Mouse (Mus musculus): Measurements from ENCODE around the gene Gramd4. TPM values are rescaled to one million over a fixed set of nuclear protein-coding genes. Genes with fewer than 3 reads are reported as not detected.
"Not testable (repeated sequence)": the region's sequence is repeated elsewhere in the genome, so short reads cannot be mapped to it uniquely, and the experiment has no call there.

Gene Gramd4
- polyA plus RNA-seq, 1 experiment from 2014 or later: 12.1 TPM

GRCm38 (mm10) chr15:86146922-86147321 lies 89.4 kb downstream of the Gramd4 start:
- 93% methylated on average over 8 of the region's 8 CpGs for WGBS

GRCm38 (mm10) chr15:86150593-86150992 lies 93.1 kb downstream of the Gramd4 start:
- Histone ChIP-seq H3K4me3 (replicated peaks; ENCODE audit: low read length) (no peak overlapping the region), H3K9me3 (replicated peaks; ENCODE audit: control insufficient read depth, low read length) (no peaks in the 10 kb centered on the region), H3K36me3 (ENCODE audit: control insufficient read depth, insufficient read depth, low read length) (peaks cover 6% of the 10 kb centered on the region; the same call in 1 of the 2 replicates), H3K27ac (ENCODE audit: low read length) (no peak overlapping the region), H3K27me3 (ENCODE audit: control insufficient read depth, insufficient read depth, low read length) (no peaks in the 10 kb centered on the region), H3K4me1 (ENCODE audit: control insufficient read depth, insufficient read depth, low read length) (no peaks in the 10 kb centered on the region), H3K9ac (ENCODE audit: low read length) (no peak overlapping the region), H3K4me2 (ENCODE audit: low read depth, low read length) (no peak overlapping the region)
- no peak for ATAC-seq (ENCODE audit: insufficient read depth, low FRiP score)
- WGBS: 78% methylated on average over 4 of the region's 4 CpGs

More at GRCm38 (mm10) chr15:86146922-86147321, 89.4 kb downstream of the Gramd4 start:
- no peaks in the 10 kb centered on the region for H3K27me3 ChIP-seq (ENCODE audit: control insufficient read depth, insufficient read depth, low read length)
- H3K4me3 ChIP-seq (replicated peaks; ENCODE audit: low read length): no peak overlapping the region
- no peak overlapping the region for H3K27ac ChIP-seq (ENCODE audit: low read length)
- no peak overlapping the region for H3K9ac ChIP-seq (ENCODE audit: low read length)
- H3K4me2 ChIP-seq (ENCODE audit: low read depth, low read length): no peak overlapping the region
- peaks cover 4% of the 10 kb centered on the region; the same call in 1 of the 2 replicates for H3K36me3 ChIP-seq (ENCODE audit: control insufficient read depth, insufficient read depth, low read length)
- no peaks in the 10 kb centered on the region for H3K9me3 ChIP-seq (replicated peaks; ENCODE audit: control insufficient read depth, low read length)
- ATAC-seq (ENCODE audit: insufficient read depth, low FRiP score): peak; percentile 45; the same call in 1 of the 2 replicates
- no peaks in the 10 kb centered on the region for H3K4me1 ChIP-seq (ENCODE audit: control insufficient read depth, insufficient read depth, low read length)

- Histone ChIP-seq H3K4me1 (ENCODE audit: control insufficient read depth, insufficient read depth, low read length) (no peaks in the 10 kb centered on the region), H3K4me2 (ENCODE audit: low read depth, low read length) (no peak overlapping the region), H3K27ac (ENCODE audit: low read length) (no peak overlapping the region), H3K9ac (ENCODE audit: low read length) (no peak overlapping the region), H3K36me3 (ENCODE audit: control insufficient read depth, insufficient read depth, low read length) (peaks cover 6% of the 10 kb centered on the region; the same call in 1 of the 2 replicates), H3K4me3 (replicated peaks; ENCODE audit: low read length) (no peak overlapping the region), H3K27me3 (ENCODE audit: control insufficient read depth, insufficient read depth, low read length) (no peaks in the 10 kb centered on the region), H3K9me3 (replicated peaks; ENCODE audit: control insufficient read depth, low read length) (no peaks in the 10 kb centered on the region)
- 86% methylated on average over 12 of the region's 12 CpGs for WGBS
- ATAC-seq (ENCODE audit: insufficient read depth, low FRiP score): no peak
These were observed 96.0 kb downstream of the Gramd4 start for GRCm38 (mm10) chr15:86153481-86153960.

GRCm38 (mm10) chr15:86156492-86156891 lies 99.0 kb downstream of the Gramd4 start:
- Histone ChIP-seq H3K9ac (ENCODE audit: low read length) (no peak overlapping the region), H3K27me3 (ENCODE audit: control insufficient read depth, insufficient read depth, low read length) (no peaks in the 10 kb centered on the region), H3K27ac (ENCODE audit: low read length) (no peak overlapping the region), H3K4me1 (ENCODE audit: control insufficient read depth, insufficient read depth, low read length) (no peaks in the 10 kb centered on the region), H3K4me3 (replicated peaks; ENCODE audit: low read length) (no peak overlapping the region), H3K4me2 (ENCODE audit: low read depth, low read length) (no peak overlapping the region), H3K36me3 (ENCODE audit: control insufficient read depth, insufficient read depth, low read length) (peaks cover 8% of the 10 kb centered on the region; the same call in 1 of the 2 replicates), H3K9me3 (replicated peaks; ENCODE audit: control insufficient read depth, low read length) (no peaks in the 10 kb centered on the region)
- no peak for ATAC-seq (ENCODE audit: insufficient read depth, low FRiP score)
- 78% methylated on average over 5 of the region's 5 CpGs for WGBS

DNA sequence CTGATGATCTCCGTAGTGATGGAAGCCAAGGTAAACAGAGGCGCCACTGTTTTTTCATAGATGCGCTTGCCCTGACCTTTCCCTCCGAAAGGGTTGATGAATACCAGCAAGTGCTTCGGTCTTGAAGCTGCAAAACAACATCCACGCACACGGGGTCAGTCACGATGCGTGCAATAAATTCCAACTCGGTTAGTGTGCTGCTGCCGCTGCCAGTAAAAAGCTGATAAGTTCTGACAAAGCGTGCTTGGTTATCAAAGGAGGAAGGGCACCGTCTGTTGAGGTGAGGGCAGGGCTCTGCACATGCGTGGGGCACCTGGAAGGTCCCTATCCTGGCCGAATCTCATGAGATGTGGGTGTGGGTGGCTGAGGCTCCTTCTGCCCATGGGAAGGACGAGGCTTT lies 101.6 kb downstream of the Gramd4 start:
- Histone ChIP-seq H3K4me1 (ENCODE audit: control insufficient read depth, insufficient read depth, low read length) (no peaks in the 10 kb centered on the region), H3K4me3 (replicated peaks; ENCODE audit: low read length) (no peak overlapping the region), H3K36me3 (ENCODE audit: control insufficient read depth, insufficient read depth, low read length) (peaks cover 11% of the 10 kb centered on the region; the same call in 1 of the 2 replicates), H3K9ac (ENCODE audit: low read length) (no peak overlapping the region), H3K4me2 (ENCODE audit: low read depth, low read length) (no peak overlapping the region), H3K27ac (ENCODE audit: low read length) (no peak overlapping the region), H3K27me3 (ENCODE audit: control insufficient read depth, insufficient read depth, low read length) (no peaks in the 10 kb centered on the region), H3K9me3 (replicated peaks; ENCODE audit: control insufficient read depth, low read length) (no peaks in the 10 kb centered on the region)
- ATAC-seq (ENCODE audit: insufficient read depth, low FRiP score): no peak
- WGBS: 52% methylated on average over 16 of the region's 16 CpGs

- ATAC-seq (ENCODE audit: insufficient read depth, low FRiP score): no peak
- Histone ChIP-seq H3K36me3 (ENCODE audit: control insufficient read depth, insufficient read depth, low read length) (peaks cover 7% of the 10 kb centered on the region; the same call in 1 of the 2 replicates), H3K4me2 (ENCODE audit: low read depth, low read length) (no peak overlapping the region), H3K9ac (ENCODE audit: low read length) (no peak overlapping the region), H3K27me3 (ENCODE audit: control insufficient read depth, insufficient read depth, low read length) (no peaks in the 10 kb centered on the region), H3K9me3 (replicated peaks; ENCODE audit: control insufficient read depth, low read length) (no peaks in the 10 kb centered on the region), H3K27ac (ENCODE audit: low read length) (no peak overlapping the region), H3K4me1 (ENCODE audit: control insufficient read depth, insufficient read depth, low read length) (no peaks in the 10 kb centered on the region), H3K4me3 (replicated peaks; ENCODE audit: low read length) (no peak overlapping the region)
- WGBS: 89% methylated on average over 5 of the region's 5 CpGs
These were observed 102.2 kb downstream of the Gramd4 start for GRCm38 (mm10) chr15:86159719-86160118.

DNA sequence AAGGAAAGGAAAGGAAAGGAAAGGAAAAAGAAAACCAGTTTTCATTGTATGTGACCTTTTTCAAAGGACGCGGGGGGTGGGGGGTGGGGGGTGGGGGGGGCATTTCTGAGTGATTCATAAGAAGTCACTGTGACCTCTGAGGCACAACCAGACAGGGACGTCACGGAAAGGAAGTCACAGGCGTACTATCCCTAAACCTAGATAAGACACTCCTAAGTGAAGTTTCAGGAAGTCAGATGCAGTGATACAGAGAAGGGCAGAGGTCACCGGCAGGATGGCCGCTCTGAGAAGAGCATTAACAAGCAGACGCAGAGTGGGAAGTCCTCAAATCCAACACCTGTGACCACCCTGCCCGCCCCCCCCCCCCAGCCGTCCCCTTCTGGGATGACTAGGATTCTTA lies 103.4 kb downstream of the Gramd4 start:
- Histone ChIP-seq H3K9me3 (replicated peaks; ENCODE audit: control insufficient read depth, low read length) (no peaks in the 10 kb centered on the region), H3K27ac (ENCODE audit: low read length) (no peak overlapping the region), H3K9ac (ENCODE audit: low read length) (no peak overlapping the region), H3K4me3 (replicated peaks; ENCODE audit: low read length) (no peak overlapping the region), H3K4me2 (ENCODE audit: low read depth, low read length) (no peak overlapping the region), H3K4me1 (ENCODE audit: control insufficient read depth, insufficient read depth, low read length) (no peaks in the 10 kb centered on the region), H3K27me3 (ENCODE audit: control insufficient read depth, insufficient read depth, low read length) (no peaks in the 10 kb centered on the region), H3K36me3 (ENCODE audit: control insufficient read depth, insufficient read depth, low read length) (peaks cover 7% of the 10 kb centered on the region; the same call in 1 of the 2 replicates)
- no peak for ATAC-seq (ENCODE audit: insufficient read depth, low FRiP score)
- WGBS: 76% methylated on average over 10 of the region's 10 CpGs

DNA sequence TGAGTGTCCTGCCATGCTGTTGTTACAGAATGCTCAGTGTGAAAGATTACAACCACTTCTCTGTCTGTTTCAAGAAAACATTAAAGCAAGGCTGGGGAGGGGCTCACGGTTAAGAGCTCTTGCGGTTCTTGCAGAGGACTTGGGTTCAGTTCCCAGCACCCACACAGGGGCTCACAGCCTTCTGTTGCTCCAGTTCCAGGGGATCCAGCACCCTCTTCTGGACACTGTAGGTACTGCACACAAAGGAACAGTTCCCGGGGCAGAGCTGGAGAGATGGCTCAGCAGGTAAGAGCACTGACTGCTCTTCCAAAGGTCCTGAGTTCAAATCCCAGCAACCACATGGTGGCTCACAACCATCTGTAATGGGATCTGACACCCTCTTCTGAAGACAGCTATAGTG lies 104.3 kb downstream of the Gramd4 start:
- not testable (repeated sequence) for H3K27ac ChIP-seq (ENCODE audit: low read length); H3K4me1 ChIP-seq (ENCODE audit: control insufficient read depth, insufficient read depth, low read length); H3K36me3 ChIP-seq (ENCODE audit: control insufficient read depth, insufficient read depth, low read length); H3K27me3 ChIP-seq (ENCODE audit: control insufficient read depth, insufficient read depth, low read length); H3K4me2 ChIP-seq (ENCODE audit: low read depth, low read length); H3K4me3 ChIP-seq (replicated peaks; ENCODE audit: low read length); ATAC-seq (ENCODE audit: insufficient read depth, low FRiP score); H3K9me3 ChIP-seq (replicated peaks; ENCODE audit: control insufficient read depth, low read length); H3K9ac ChIP-seq (ENCODE audit: low read length)
- WGBS: 97% methylated on average over 3 of the region's 3 CpGs

DNA sequence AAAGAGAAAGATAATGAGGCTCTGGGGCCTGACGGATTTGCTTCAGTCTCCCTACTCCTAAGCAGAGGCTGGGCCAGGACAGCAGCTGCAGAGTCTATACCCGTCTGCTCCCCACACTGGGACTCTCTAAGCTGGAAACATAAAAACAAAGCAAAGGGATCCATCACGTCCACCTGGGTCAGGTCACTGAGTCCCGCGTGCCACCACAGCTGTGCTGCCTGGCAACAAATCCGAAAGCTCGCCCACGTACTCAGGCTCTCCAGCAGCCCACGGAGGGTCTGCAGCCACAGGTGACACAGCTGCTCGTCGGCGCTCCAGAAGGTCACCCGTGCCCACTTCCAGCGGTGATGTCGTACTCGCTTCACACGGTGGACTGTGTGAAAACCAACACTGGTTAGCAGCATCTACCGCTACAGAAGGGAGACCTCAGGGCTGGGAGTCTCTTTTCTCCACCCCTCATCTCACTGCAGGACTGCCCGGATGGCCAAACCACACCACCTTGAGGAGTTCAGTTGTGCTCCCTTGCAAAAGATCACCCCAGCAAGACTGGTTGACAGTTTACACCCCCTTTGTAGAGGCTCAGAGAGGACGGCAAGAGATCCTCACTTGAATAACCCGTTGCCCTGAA lies 107.3 kb downstream of the Gramd4 start:
- no peak overlapping the region for H3K4me3 ChIP-seq (replicated peaks; ENCODE audit: low read length)
- ATAC-seq (ENCODE audit: insufficient read depth, low FRiP score): no peak
- H3K4me1 ChIP-seq (ENCODE audit: control insufficient read depth, insufficient read depth, low read length): 0 out of 2 replicates have a peak, but pooled peaks cover 2% of the 10 kb centered on the region
- H3K4me2 ChIP-seq (ENCODE audit: low read depth, low read length): no peak overlapping the region
- H3K27me3 ChIP-seq (ENCODE audit: control insufficient read depth, insufficient read depth, low read length): no peaks in the 10 kb centered on the region
- H3K36me3 ChIP-seq (ENCODE audit: control insufficient read depth, insufficient read depth, low read length): peaks cover 7% of the 10 kb centered on the region; the same call in 1 of the 2 replicates
- H3K9ac ChIP-seq (ENCODE audit: low read length): no peak overlapping the region
- 70% methylated on average over 21 of the region's 21 CpGs for WGBS
- H3K27ac ChIP-seq (ENCODE audit: low read length): no peak overlapping the region
- no peaks in the 10 kb centered on the region for H3K9me3 ChIP-seq (replicated peaks; ENCODE audit: control insufficient read depth, low read length)
